Mouse (Mus musculus): ENCODE measurements around the gene Cbx7.
"Not testable (repeated sequence)": the region's sequence is repeated elsewhere in the genome, so short reads cannot be mapped to it uniquely, and the experiment has no call there.

The Cbx7 gene

GRCm38 (mm10) chr15:79895221-79896079 lies 75.5 kb downstream of the Cbx7 start:
- DNase-seq (ENCODE audit: low read depth, low spot score): not testable (repeated sequence)

DNA sequence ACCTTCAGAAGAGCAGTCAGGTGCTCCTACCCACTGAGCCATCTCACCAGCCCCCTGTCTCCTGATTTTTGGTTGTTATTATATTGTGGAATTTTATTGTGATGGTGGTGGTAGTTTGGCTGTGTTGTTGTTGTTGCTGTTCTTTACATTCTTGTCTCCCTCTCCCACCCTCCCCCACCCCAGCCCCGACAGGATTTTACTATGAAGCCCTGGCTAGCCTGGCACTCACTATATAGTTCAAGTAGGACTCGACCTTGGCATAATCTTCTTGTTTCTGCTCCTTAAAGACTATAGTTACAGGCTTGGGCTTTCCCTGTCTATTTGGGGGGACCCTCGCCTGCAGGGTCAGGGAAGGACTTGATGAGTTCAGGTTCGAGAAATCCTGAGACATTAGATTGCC lies 76.6 kb downstream of the Cbx7 start:
- no peak for DNase-seq (ENCODE audit: low read depth, low spot score)

- DNase-seq (ENCODE audit: low read depth, low spot score): no peak
These were observed 77.1 kb downstream of the Cbx7 start for GRCm38 (mm10) chr15:79893824-79894123.

DNA sequence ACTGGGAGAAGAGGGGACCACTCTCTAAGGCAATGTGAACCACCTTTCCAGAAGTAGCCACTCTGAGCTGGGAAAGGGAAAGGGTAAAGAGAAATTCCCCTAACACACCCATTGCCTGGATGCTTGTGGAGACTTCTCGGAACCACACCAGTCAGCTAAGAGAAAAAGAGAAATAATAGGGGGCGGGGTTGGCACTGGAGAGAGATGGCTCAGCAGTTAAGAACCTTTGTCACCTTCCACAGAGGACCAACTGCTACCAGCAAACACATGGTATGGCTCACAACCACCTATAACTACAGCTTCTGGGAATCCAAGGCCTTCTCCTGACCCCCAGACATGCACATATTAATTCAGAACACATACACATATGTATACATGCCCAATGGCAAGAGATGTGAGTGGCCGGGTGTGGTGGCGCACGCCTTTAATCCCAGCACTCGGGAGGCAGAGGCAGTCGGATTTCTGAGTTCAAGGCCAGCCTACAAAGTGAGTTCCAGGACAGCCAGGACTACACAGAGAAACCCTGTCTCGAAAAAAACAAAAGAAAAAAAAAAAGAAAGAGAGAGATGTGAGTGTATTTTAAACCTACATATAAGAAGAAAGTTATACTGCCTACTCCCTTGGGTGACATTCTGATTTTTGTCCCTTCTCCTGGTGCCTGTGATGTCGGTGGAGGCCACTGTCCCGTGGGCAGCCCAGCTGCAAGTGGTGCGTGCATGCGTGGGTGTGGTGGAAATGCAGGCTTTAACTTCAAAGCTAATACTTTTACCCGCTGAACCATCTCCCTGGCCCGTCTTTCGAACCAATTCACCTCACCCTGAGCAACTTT lies 77.7 kb downstream of the Cbx7 start:
- DNase-seq (ENCODE audit: low read depth, low spot score): no peak

DNA sequence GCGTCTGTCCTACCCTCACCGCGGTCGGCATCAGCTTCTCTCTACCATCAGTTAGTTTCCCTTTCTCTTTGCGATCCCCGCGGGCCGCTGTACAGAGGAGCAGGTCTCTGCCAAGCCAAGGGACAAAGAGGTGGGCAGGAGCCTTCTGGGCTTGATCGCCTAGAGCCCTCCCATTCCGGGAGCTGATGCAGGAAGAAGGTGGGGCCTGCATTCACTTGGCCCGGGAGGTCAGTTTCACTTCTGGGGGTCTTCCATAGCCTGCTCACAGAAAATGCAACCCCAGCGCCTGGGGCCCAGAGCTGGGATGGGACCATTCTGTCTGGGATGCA lies 78.7 kb downstream of the Cbx7 start:
- peak; percentile 86 for DNase-seq (ENCODE audit: low read depth, low spot score)

DNA sequence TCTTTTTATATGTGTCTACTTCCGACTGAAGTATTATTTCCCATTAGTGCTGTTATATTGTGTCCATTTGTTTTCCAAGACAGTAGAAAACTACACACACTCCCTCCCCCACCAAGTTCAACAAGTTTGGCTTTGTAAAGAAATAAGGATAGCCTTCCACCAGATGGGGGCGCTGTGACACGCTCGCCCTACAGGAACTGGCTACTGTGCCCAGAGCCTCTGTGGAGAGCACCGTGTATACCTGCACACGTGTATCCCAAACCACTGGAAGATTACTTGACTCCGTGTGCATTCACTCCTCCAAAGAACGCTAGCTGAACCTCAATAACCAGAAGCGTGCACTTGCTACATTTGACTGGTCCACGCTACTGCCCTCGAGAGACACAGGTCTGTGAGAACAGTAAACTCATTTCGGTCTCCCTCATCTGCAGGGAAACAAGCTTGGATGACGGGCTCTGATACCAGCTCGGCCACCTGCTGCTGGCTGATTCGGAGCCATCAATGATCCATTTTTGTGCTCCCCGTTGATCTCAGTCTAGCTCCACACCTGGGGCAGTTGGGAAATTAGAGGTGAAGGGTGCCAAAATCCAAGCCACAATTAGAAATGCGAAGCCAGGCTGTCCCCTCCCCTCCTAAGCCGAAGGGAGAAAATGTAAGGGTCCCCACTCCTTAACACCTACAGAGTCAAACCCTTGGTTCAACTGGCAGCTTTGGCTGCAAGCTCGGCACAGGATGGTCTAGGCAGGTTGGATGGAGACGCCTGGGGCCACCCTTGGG lies 79.3 kb downstream of the Cbx7 start, which contains the start of gene Apobec3:
Apobec3 (plus strand) TSS at position 224 of the 777 bp plus-strand sequence.
- peak; percentile 90 for DNase-seq (ENCODE audit: low read depth, low spot score)

GRCm38 (mm10) chr15:79884820-79885219 lies 86.1 kb downstream of the Cbx7 start:
- no peak for DNase-seq (ENCODE audit: low read depth, low spot score)

GRCm38 (mm10) chr15:79883352-79883822 lies 87.5 kb downstream of the Cbx7 start:
- DNase-seq (ENCODE audit: low read depth, low spot score): peak; percentile 88

DNA sequence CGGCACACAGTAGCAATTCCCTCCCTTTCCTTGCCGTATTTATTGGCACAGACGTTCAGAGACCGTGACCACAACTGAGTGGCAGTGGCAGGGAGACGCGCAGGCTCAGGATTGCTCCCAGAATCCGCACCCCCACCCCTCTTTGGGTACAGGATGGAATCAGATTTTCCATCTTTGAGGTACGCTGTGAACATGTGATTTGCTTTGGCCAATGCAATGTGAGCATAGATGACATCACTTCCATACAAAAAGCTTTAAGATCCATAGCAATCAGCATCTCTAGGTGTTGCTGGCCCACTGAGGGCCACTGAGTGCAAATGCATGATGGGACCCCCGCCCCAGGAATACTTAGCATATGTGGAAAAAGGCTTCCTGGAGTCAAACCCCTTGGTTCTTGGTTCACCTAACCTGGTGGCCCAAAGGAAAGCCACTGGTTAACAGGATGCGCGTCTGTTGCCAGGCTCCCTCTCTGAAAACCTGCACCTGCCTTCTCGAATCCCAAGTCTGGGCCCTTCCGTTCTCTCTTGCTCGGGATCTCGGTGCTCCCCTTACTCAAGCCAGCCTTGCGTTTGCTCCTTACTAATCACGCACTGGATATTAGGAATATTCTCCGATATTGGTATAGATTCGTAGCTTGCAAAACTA lies 88.2 kb downstream of the Cbx7 start:
- no peak for DNase-seq (ENCODE audit: low read depth, low spot score)

DNA sequence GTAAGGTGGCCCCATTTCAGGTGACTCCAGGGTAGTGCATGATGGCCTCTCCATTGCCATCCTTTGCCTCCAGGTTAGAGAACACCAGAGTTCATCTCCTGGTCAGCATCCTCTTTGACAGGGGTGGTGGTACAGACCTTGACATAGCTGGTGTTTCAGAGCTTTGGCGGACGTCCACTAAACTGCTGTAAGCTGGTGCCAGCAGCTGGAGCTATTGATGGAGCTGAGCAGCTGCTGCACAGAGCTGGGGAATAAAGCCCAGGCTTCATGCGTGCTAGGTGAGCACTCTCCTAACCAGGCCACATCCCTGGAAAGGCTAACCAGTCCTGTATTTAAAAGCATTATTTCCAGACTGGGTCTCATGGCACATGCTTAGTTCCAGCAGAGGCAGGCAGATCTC lies 90.4 kb downstream of the Cbx7 start:
- no peak for DNase-seq (ENCODE audit: low read depth, low spot score)

DNA sequence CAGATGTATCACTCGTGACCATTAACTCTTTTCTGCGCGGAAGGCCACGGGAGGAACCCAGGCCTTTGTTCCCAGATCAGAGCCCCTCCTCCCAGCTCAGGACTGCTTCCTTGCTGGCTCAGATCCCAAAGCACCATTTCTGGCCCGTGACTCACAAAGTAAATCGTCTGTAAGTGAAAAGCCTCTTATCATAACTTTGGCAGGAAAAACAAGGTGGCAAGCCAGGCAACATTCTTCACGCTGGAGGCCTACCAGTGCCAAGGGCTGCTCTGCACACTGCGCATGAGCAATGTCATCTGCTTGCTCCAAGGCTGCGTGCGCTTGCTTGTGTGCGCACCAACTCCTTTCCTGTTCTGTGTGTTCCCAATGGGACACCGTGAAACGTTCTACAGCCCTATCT lies 91.6 kb downstream of the Cbx7 start:
- no peak for DNase-seq (ENCODE audit: low read depth, low spot score)

- no peak for DNase-seq (ENCODE audit: low read depth, low spot score)
These were observed 92.2 kb downstream of the Cbx7 start for GRCm38 (mm10) chr15:79878725-79879136.

GRCm38 (mm10) chr15:79875261-79875995 lies 95.5 kb downstream of the Cbx7 start:
- DNase-seq (ENCODE audit: low read depth, low spot score): no peak

- no peak for DNase-seq (ENCODE audit: low read depth, low spot score)
These were observed 96.9 kb downstream of the Cbx7 start for GRCm38 (mm10) chr15:79873995-79874394.

GRCm38 (mm10) chr15:79873545-79873944 lies 97.4 kb downstream of the Cbx7 start:
- DNase-seq (ENCODE audit: low read depth, low spot score): no peak

DNA sequence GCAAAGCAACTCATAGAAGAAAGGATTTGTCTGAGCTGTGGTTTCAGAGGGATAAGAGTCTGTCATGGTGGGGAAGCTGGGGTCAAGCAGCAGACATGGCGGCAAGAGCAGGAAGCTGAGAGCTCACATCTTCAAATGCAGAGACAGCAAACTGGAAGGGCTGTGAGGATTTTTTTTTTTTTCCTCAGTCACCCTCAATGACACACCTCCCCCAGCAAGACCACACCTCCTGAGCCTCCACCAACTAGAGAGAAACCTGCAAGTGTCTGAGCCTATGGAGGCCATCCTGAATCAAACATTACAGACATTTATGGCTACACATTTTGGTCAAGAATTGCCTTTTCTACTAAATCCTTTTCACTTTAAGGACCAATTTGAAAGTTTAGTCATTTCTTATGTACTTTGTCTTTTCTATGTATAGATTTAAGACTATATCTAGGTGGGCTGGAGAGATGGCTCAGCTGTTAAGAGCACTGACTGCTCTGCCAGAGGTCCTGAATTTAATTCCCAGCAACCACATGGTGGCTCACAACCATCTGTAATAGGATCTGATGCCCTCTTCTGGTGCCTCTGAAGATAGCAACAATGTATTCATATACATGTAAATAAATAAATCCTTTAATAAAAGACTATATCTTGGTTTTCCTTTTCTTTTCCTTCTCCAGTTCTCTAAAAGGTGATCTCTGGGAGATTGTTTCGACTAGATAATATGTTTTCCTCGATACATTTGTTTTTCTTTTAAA lies 103.5 kb downstream of the Cbx7 start:
- DNase-seq (ENCODE audit: low read depth, low spot score): peak; percentile 28
